16 mouse cellular contexts compared by ENCODE assay signal in genomic region chr10:39418395-39418794, GRCm38 (mm10). TPM values are rescaled to one million over a fixed set of nuclear protein-coding genes. Genes with fewer than 3 reads are reported as not detected.
DNase-seq lines count a peak whose midpoint lies in the region; ATAC-seq and TF ChIP-seq lines count a peak whose summit lies in the region.
"Had no signal": no experiment of that assay in that cellular context is flagged by ENCODE, and none has a peak within 500 bp of the region (broad histone marks: within the 10 kb centered on the region; RNA-seq: fewer than 3 reads in every experiment).

No protein-coding gene starts in this region.

- peak overlapping the region; percentile 68 for H3K27ac ChIP-seq in heart, postnatal 0 days (ENCODE audit: low read depth)
- H3K27ac ChIP-seq in liver, embryonic 13.5 days = no peak overlapping the region

- DNase-seq in heart, postnatal 0 days (ENCODE audit: low spot score) = no peak
- DNase-seq in heart, adult 18-20 months = no peak
- DNase-seq in liver, embryonic 13.5 days = no peak
- no peak for DNase-seq in kidney, postnatal 14 days
- no peak for DNase-seq in MN1 (ENCODE audit: low spot score)
- DNase-seq: cerebellum, postnatal 36 days; kidney, postnatal 10 days; layer of hippocampus, adult 9-11 months; retina, postnatal 1 day; thymus, adult 2 months had no signal

- TF ChIP-seq CTCF in heart, postnatal 0 days (IDR thresholded peaks at IDR 0.05; ENCODE audit: low read depth) = no peak

- no peaks in the 10 kb centered on the region for H3K9me3 ChIP-seq in heart, postnatal 0 days (replicated peaks; ENCODE audit: control insufficient read depth, low read length)
- no peaks in the 10 kb centered on the region for H3K9me3 ChIP-seq in liver, embryonic 13.5 days (replicated peaks)
- H3K9me3 ChIP-seq: hindbrain, embryonic 13.5 days; limb, embryonic 15.5 days had no signal

- no peak for TF ChIP-seq EP300 in heart, postnatal 0 days (IDR thresholded peaks at IDR 0.05; ENCODE audit: low read depth)

- 68% methylated on average over 7 of the region's 7 CpGs for WGBS in heart, postnatal 0 days
- WGBS in liver, embryonic 13.5 days (ENCODE audit: insufficient replicate concordance) = 46% methylated on average over 7 of the region's 7 CpGs

- no peak overlapping the region for H3K4me3 ChIP-seq in heart, postnatal 0 days (ENCODE audit: low read depth, low read length)
- no peak overlapping the region for H3K4me3 ChIP-seq in liver, embryonic 13.5 days (replicated peaks)
- H3K4me3 ChIP-seq: hindbrain, embryonic 13.5 days; limb, embryonic 15.5 days had no signal

- no peak overlapping the region for H3K9ac ChIP-seq in heart, postnatal 0 days (replicated peaks; ENCODE audit: low read depth, low read length)
- H3K9ac ChIP-seq in liver, embryonic 13.5 days = no peak overlapping the region
- H3K9ac ChIP-seq: hindbrain, embryonic 13.5 days; limb, embryonic 15.5 days had no signal

- H3K36me3 ChIP-seq in heart, postnatal 0 days (replicated peaks; ENCODE audit: control insufficient read depth, insufficient read depth, low read length) = no peaks in the 10 kb centered on the region
- no peaks in the 10 kb centered on the region for H3K36me3 ChIP-seq in liver, embryonic 13.5 days
- H3K36me3 ChIP-seq: hindbrain, embryonic 13.5 days; limb, embryonic 15.5 days had no signal

- 0 out of 2 replicates have a peak overlapping the region, but pooled peaks have one; percentile 3 for H3K4me2 ChIP-seq in heart, postnatal 0 days (ENCODE audit: low read depth, low read length)
- no peak overlapping the region for H3K4me2 ChIP-seq in liver, embryonic 13.5 days
- H3K4me2 ChIP-seq: hindbrain, embryonic 13.5 days; limb, embryonic 15.5 days had no signal

- peaks cover 44% of the 10 kb centered on the region for H3K4me1 ChIP-seq in heart, postnatal 0 days (ENCODE audit: control insufficient read depth, insufficient read depth)
- H3K4me1 ChIP-seq in liver, embryonic 13.5 days (replicated peaks) = peaks cover 43% of the 10 kb centered on the region

- no peaks in the 10 kb centered on the region for H3K27me3 ChIP-seq in heart, postnatal 0 days (ENCODE audit: control insufficient read depth, insufficient read depth, low read length)
- H3K27me3 ChIP-seq in liver, embryonic 13.5 days = no peaks in the 10 kb centered on the region
- H3K27me3 ChIP-seq: CH12.LX; hindbrain, embryonic 13.5 days; limb, embryonic 15.5 days had no signal

- no peak for ATAC-seq in heart, postnatal 0 days (ENCODE audit: insufficient read depth, low read depth)
- peak; percentile 30 for ATAC-seq in activated CD4-positive, CD25-positive, alpha-beta regulatory T cell, adult 4 months
- peak; percentile 48; the same call in 1 of the 2 replicates for ATAC-seq in liver, embryonic 13.5 days (ENCODE audit: low read depth)
- peak; percentile 68 for ATAC-seq in monocyte, adult 5-6 weeks (replicated peaks; ENCODE audit: insufficient number of reproducible peaks, low FRiP score, low TSS enrichment, poor library complexity, severe bottlenecking)
- ATAC-seq: intestine, embryonic 16.5 days had no signal

RNA-seq across cellular contexts. Expression of gene Fyn, which starts 49.7 kb away (rescaled TPM):
- total RNA-seq in heart, postnatal 0 days (2014; rRNA removed; ENCODE audit: low replicate concordance) = 24.1 and 34.3 TPM in 2 replicates
- polyA plus RNA-seq in heart, postnatal 0 days (2015; fragmentation: Nextera tagmentation; extraction: Ambion mirVana) = 10.3 and 10.8 TPM in 2 replicates
- total RNA-seq in heart, adult 18-20 months (2021) = 10 to 100 TPM; 30.6 to 32.2 TPM
- 100 to 1,000 TPM in 1 of 2 experiments, 10 to 100 TPM in 1; 78.3 to 103 TPM for polyA plus RNA-seq in activated CD4-positive, CD25-positive, alpha-beta regulatory T cell, adult 4 months (2017; shearing (Covaris generic))
- polyA plus RNA-seq in liver, embryonic 13.5 days (2015; fragmentation: Nextera tagmentation; extraction: Ambion mirVana) = 6.5 and 7.6 TPM in 2 replicates
- total RNA-seq in monocyte, adult 5-6 weeks (2017) = 231 to 385 TPM (median 255 TPM) in 3 replicates
